ENCODE assay signal across 25 mouse cellular contexts in the genomic region with DNA sequence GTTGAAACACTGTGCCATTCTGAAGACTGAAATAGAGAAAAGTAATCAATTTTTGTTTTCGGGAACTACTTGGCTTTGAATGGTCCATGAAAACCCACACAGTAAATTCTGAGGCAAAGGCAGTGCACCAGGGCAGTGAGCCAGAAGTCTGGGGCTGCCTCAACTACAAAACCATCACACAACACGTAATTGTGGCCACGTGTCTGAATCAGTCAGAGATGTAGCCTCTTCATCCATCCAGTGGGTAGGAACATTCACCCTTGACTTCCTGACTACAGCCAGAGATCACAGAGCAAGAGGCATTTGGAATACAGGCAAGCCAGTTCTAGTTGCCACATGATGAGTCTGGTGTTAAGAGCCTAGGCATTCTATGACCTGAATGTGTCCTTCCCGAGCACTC.
"Had no signal": no experiment of that assay in that cellular context is flagged by ENCODE, and none has a peak within 500 bp of the region (broad histone marks: within the 10 kb centered on the region; RNA-seq: fewer than 3 reads in every experiment).

No protein-coding gene starts in this region.

- ATAC-seq: hindbrain, embryonic 16.5 days; inflammation-experienced regulatory T-cells, adult 6 months; intestine, embryonic 15.5 days; intestine, postnatal 0 days had no signal

- H3K4me3 ChIP-seq: gastrocnemius, adult 2 months; heart, embryonic 10.5 days; heart, embryonic 12.5 days; hindbrain, embryonic 10.5 days; hindbrain, embryonic 12.5 days; intestine, embryonic 15.5 days; layer of hippocampus, adult 2 months; left cerebral cortex, adult 2 months; limb, embryonic 10.5 days; limb, embryonic 12.5 days had no signal

- H3K9me3 ChIP-seq: heart, embryonic 10.5 days; heart, embryonic 12.5 days; hindbrain, embryonic 10.5 days; hindbrain, embryonic 12.5 days; intestine, embryonic 15.5 days; limb, embryonic 10.5 days; limb, embryonic 12.5 days had no signal

- H3K27ac ChIP-seq: gastrocnemius, adult 2 months; heart, embryonic 10.5 days; hindbrain, embryonic 10.5 days; hindbrain, embryonic 12.5 days; hindbrain, embryonic 14.5 days; intestine, embryonic 15.5 days; layer of hippocampus, adult 2 months; left cerebral cortex, adult 2 months; limb, embryonic 10.5 days; limb, embryonic 12.5 days had no signal

- H3K9ac ChIP-seq: heart, embryonic 12.5 days; hindbrain, embryonic 12.5 days; hindbrain, embryonic 14.5 days; intestine, embryonic 15.5 days; limb, embryonic 12.5 days had no signal

- DNase-seq: gastrocnemius, adult 2 months; gastrocnemius, postnatal 10 days; gastrocnemius, postnatal 25 days; heart, adult 18-20 months; heart, postnatal 10 days; heart, postnatal 4 days; kidney, adult 18-20 months; kidney, adult 9 months; kidney, postnatal 10 days; kidney, postnatal 25 days; kidney, postnatal 4 days; liver had no signal

- H3K27me3 ChIP-seq: heart, embryonic 12.5 days; hindbrain, embryonic 12.5 days; intestine, embryonic 15.5 days; limb, embryonic 12.5 days had no signal

- H3K4me1 ChIP-seq: heart, embryonic 10.5 days; heart, embryonic 12.5 days; hindbrain, embryonic 10.5 days; hindbrain, embryonic 12.5 days; intestine, embryonic 15.5 days; limb, embryonic 10.5 days; limb, embryonic 12.5 days had no signal

- H3K36me3 ChIP-seq: heart, embryonic 10.5 days; heart, embryonic 12.5 days; hindbrain, embryonic 10.5 days; hindbrain, embryonic 12.5 days; intestine, embryonic 15.5 days; limb, embryonic 10.5 days; limb, embryonic 12.5 days had no signal

- H3K4me2 ChIP-seq: heart, embryonic 12.5 days; hindbrain, embryonic 12.5 days; hindbrain, embryonic 14.5 days; intestine, embryonic 15.5 days; limb, embryonic 12.5 days had no signal
